15 mouse cellular contexts compared by ENCODE assay signal in the genomic region with DNA sequence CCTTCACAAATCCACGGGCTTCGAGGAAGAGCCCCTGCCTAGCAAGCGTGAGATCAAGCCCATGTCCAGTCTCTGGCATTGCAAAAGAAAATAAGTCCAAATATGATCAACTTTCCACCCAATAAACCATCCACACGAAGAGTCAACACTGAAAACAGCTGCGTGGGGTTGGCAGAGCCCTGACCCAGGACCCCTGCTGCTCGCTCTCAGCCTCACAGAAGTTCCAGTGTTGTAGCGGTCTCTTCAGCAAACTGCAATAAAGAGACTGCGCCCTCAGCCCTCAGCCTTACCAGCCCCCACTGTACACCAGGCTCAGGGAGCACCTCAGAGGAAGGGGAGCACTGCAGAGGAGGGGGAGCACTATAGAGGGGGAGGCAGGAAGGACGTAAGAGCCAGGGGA. TPM values are rescaled to one million over a fixed set of nuclear protein-coding genes. Genes with fewer than 3 reads are reported as not detected.
DNase-seq lines count a peak whose midpoint lies in the region; ATAC-seq and TF ChIP-seq lines count a peak whose summit lies in the region.
"Had no signal": no experiment of that assay in that cellular context is flagged by ENCODE, and none has a peak within 500 bp of the region (broad histone marks: within the 10 kb centered on the region; RNA-seq: fewer than 3 reads in every experiment).

No protein-coding gene starts in this region.

- TF ChIP-seq EP300 in stomach, postnatal 0 days (optimal IDR thresholded peaks at IDR 0.05) = no peak

- WGBS in hindbrain, embryonic 10.5 days = 73% methylated on average over 9 of the region's 9 CpGs
- 67% methylated on average over 9 of the region's 9 CpGs for WGBS in hindbrain, embryonic 11.5 days
- WGBS in stomach, embryonic 16.5 days = 79% methylated on average over 9 of the region's 9 CpGs
- 83% methylated on average over 9 of the region's 9 CpGs for WGBS in stomach, postnatal 0 days
- 60% methylated on average over 9 of the region's 9 CpGs for WGBS in limb, embryonic 13.5 days

- H3K27ac ChIP-seq in hindbrain, embryonic 10.5 days = peak overlapping the region; percentile 0; the same call in 1 of the 2 replicates
- H3K27ac ChIP-seq in hindbrain, embryonic 11.5 days (ENCODE audit: low read depth, low read length) = no peak overlapping the region
- no peak overlapping the region for H3K27ac ChIP-seq in stomach, embryonic 16.5 days (ENCODE audit: low read length)
- no peak overlapping the region for H3K27ac ChIP-seq in stomach, postnatal 0 days (replicated peaks)
- no peak overlapping the region; the same call in 1 of the 2 replicates for H3K27ac ChIP-seq in limb, embryonic 13.5 days
- H3K27ac ChIP-seq: left cerebral cortex, adult 2 months had no signal

- H3K9me3 ChIP-seq in hindbrain, embryonic 10.5 days = no peaks in the 10 kb centered on the region
- no peaks in the 10 kb centered on the region for H3K9me3 ChIP-seq in hindbrain, embryonic 11.5 days (ENCODE audit: control insufficient read depth, low read length)
- no peaks in the 10 kb centered on the region for H3K9me3 ChIP-seq in stomach, embryonic 16.5 days (replicated peaks; ENCODE audit: control insufficient read depth, low read length)
- no peaks in the 10 kb centered on the region for H3K9me3 ChIP-seq in stomach, postnatal 0 days (ENCODE audit: control insufficient read depth, low read length)
- H3K9me3 ChIP-seq in limb, embryonic 13.5 days = no peaks in the 10 kb centered on the region

- no peak overlapping the region; the same call in 1 of the 2 replicates for H3K4me2 ChIP-seq in hindbrain, embryonic 11.5 days (replicated peaks; ENCODE audit: low read depth, low read length)
- no peak overlapping the region for H3K4me2 ChIP-seq in stomach, embryonic 16.5 days (ENCODE audit: low read depth, low read length)
- H3K4me2 ChIP-seq in stomach, postnatal 0 days (replicated peaks; ENCODE audit: low read depth) = no peak overlapping the region
- H3K4me2 ChIP-seq in limb, embryonic 13.5 days (replicated peaks) = peak overlapping the region; percentile 100; the same call in 1 of the 2 replicates

- no peak overlapping the region; the same call in 1 of the 2 replicates for H3K9ac ChIP-seq in hindbrain, embryonic 11.5 days (ENCODE audit: low read depth, low read length)
- 0 out of 2 replicates have a peak overlapping the region, but pooled peaks have one; percentile 0 for H3K9ac ChIP-seq in stomach, embryonic 16.5 days (ENCODE audit: low read length)
- no peak overlapping the region for H3K9ac ChIP-seq in stomach, postnatal 0 days (ENCODE audit: low read length)
- H3K9ac ChIP-seq in limb, embryonic 13.5 days = no peak overlapping the region

- no peaks in the 10 kb centered on the region for H3K27me3 ChIP-seq in hindbrain, embryonic 10.5 days (ENCODE audit: insufficient read depth, poor library complexity, severe bottlenecking)
- H3K27me3 ChIP-seq in hindbrain, embryonic 11.5 days (ENCODE audit: control insufficient read depth, insufficient read depth, low read length) = no peaks in the 10 kb centered on the region
- peaks cover 2% of the 10 kb centered on the region; the same call in 1 of the 2 replicates for H3K27me3 ChIP-seq in stomach, embryonic 16.5 days (ENCODE audit: control insufficient read depth, insufficient read depth, low read length)
- H3K27me3 ChIP-seq in stomach, postnatal 0 days (ENCODE audit: control insufficient read depth, insufficient read depth, low read length) = no peaks in the 10 kb centered on the region
- no peaks in the 10 kb centered on the region for H3K27me3 ChIP-seq in limb, embryonic 13.5 days

- TF ChIP-seq CTCF in stomach, postnatal 0 days (IDR thresholded peaks at IDR 0.05; ENCODE audit: low read depth) = no peak

- H3K4me1 ChIP-seq in hindbrain, embryonic 10.5 days (replicated peaks) = peaks cover 95% of the 10 kb centered on the region
- H3K4me1 ChIP-seq in hindbrain, embryonic 11.5 days (replicated peaks; ENCODE audit: control insufficient read depth, insufficient read depth, low read length) = peaks cover 19% of the 10 kb centered on the region
- H3K4me1 ChIP-seq in stomach, embryonic 16.5 days (ENCODE audit: control insufficient read depth, insufficient read depth, low read length) = peaks cover 26% of the 10 kb centered on the region
- peaks cover 6% of the 10 kb centered on the region; the same call in 1 of the 2 replicates for H3K4me1 ChIP-seq in stomach, postnatal 0 days (replicated peaks; ENCODE audit: control insufficient read depth, insufficient read depth)
- H3K4me1 ChIP-seq in limb, embryonic 13.5 days = peaks cover 71% of the 10 kb centered on the region

- DNase-seq in hindbrain, embryonic 10.5 days (ENCODE audit: low spot score) = no peak
- no peak for DNase-seq in hindbrain, embryonic 11.5 days (ENCODE audit: low spot score)
- no peak for DNase-seq in stomach, postnatal 0 days (ENCODE audit: low spot score)
- DNase-seq in adrenal gland, postnatal 14 days = no peak
- no peak for DNase-seq in adrenal gland, postnatal 25 days
- DNase-seq: adrenal gland, adult 2 months; cerebellum, postnatal 36 days; kidney, adult 9 months; lung, postnatal 36 days; right cerebral cortex, postnatal 25 days; thymus, adult 18-20 months had no signal

- peaks cover 18% of the 10 kb centered on the region for H3K36me3 ChIP-seq in hindbrain, embryonic 10.5 days
- no peaks in the 10 kb centered on the region for H3K36me3 ChIP-seq in hindbrain, embryonic 11.5 days (ENCODE audit: control insufficient read depth, insufficient read depth, low read length)
- H3K36me3 ChIP-seq in stomach, embryonic 16.5 days (ENCODE audit: control insufficient read depth, insufficient read depth, low read length) = no peaks in the 10 kb centered on the region
- H3K36me3 ChIP-seq in stomach, postnatal 0 days (ENCODE audit: control insufficient read depth, insufficient read depth, low read length) = no peaks in the 10 kb centered on the region
- no peaks in the 10 kb centered on the region for H3K36me3 ChIP-seq in limb, embryonic 13.5 days
- H3K36me3 ChIP-seq: G1E had no signal

- peak overlapping the region; percentile 11; the same call in 1 of the 2 replicates for H3K4me3 ChIP-seq in hindbrain, embryonic 10.5 days
- H3K4me3 ChIP-seq in hindbrain, embryonic 11.5 days (ENCODE audit: low read depth, low read length) = no peak overlapping the region
- H3K4me3 ChIP-seq in stomach, embryonic 16.5 days (replicated peaks; ENCODE audit: low read length) = no peak overlapping the region
- no peak overlapping the region for H3K4me3 ChIP-seq in stomach, postnatal 0 days (ENCODE audit: low read depth, low read length)
- no peak overlapping the region for H3K4me3 ChIP-seq in limb, embryonic 13.5 days
- H3K4me3 ChIP-seq: left cerebral cortex, adult 2 months had no signal

- no peak for ATAC-seq in hindbrain, embryonic 11.5 days (ENCODE audit: low FRiP score)
- ATAC-seq in stomach, embryonic 16.5 days (ENCODE audit: insufficient read depth, low FRiP score) = no peak
- no peak for ATAC-seq in stomach, postnatal 0 days (ENCODE audit: low FRiP score, low TSS enrichment)
- no peak for ATAC-seq in limb, embryonic 13.5 days (ENCODE audit: low FRiP score, low read depth)

RNA-seq across cellular contexts. Expression of gene Tbc1d16, which starts 2.7 kb away (rescaled TPM):
- polyA plus RNA-seq in hindbrain, embryonic 10.5 days (2016; fragmentation: Nextera tagmentation; extraction: Ambion mirVana) = 29.5 and 37.9 TPM in 2 replicates
- 16.9 and 20.7 TPM in 2 replicates for polyA plus RNA-seq in hindbrain, embryonic 11.5 days (2014; fragmentation: Nextera tagmentation; extraction: Ambion mirVana)
- polyA plus RNA-seq in stomach, embryonic 16.5 days (2015; fragmentation: Nextera tagmentation; extraction: Ambion mirVana) = 13.6 and 14.8 TPM in 2 replicates
- 4.8 and 6.3 TPM in 2 replicates for polyA plus RNA-seq in stomach, postnatal 0 days (2015; fragmentation: Nextera tagmentation; extraction: Ambion mirVana)
- polyA plus RNA-seq in limb, embryonic 13.5 days (2015; fragmentation: Nextera tagmentation; extraction: Ambion mirVana) = 25.1 and 27.2 TPM in 2 replicates
- 18.1 and 18.7 TPM in 2 replicates for total RNA-seq in adrenal gland, postnatal 14 days (2021)
- 12.7 and 14.3 TPM in 2 replicates for total RNA-seq in adrenal gland, postnatal 25 days (2021)
- polyA plus RNA-seq: G1E had no signal

RNA-seq across cellular contexts. Expression of gene Ccdc40, which starts 2.7 kb away (rescaled TPM):
- 20.0 and 21.3 TPM in 2 replicates for polyA plus RNA-seq in hindbrain, embryonic 10.5 days (2016; fragmentation: Nextera tagmentation; extraction: Ambion mirVana)
- 16.5 and 19.3 TPM in 2 replicates for polyA plus RNA-seq in hindbrain, embryonic 11.5 days (2014; fragmentation: Nextera tagmentation; extraction: Ambion mirVana)
- 2.3 and 2.4 TPM in 2 replicates for polyA plus RNA-seq in stomach, embryonic 16.5 days (2015; fragmentation: Nextera tagmentation; extraction: Ambion mirVana)
- 0.92 and 1.2 TPM in 2 replicates for polyA plus RNA-seq in stomach, postnatal 0 days (2015; fragmentation: Nextera tagmentation; extraction: Ambion mirVana)
- 4.8 and 6.8 TPM in 2 replicates for polyA plus RNA-seq in limb, embryonic 13.5 days (2015; fragmentation: Nextera tagmentation; extraction: Ambion mirVana)
- total RNA-seq in adrenal gland, postnatal 14 days (2021) = 0.44 and 0.45 TPM in 2 replicates
- 0.29 and 1.7 TPM in 2 replicates for total RNA-seq in adrenal gland, postnatal 25 days (2021)
- polyA plus RNA-seq: G1E had no signal

RNA-seq across cellular contexts. Expression of gene Gaa, which starts 42.1 kb away (rescaled TPM):
- polyA plus RNA-seq in hindbrain, embryonic 10.5 days (2016; fragmentation: Nextera tagmentation; extraction: Ambion mirVana) = 28.3 and 35.5 TPM in 2 replicates
- polyA plus RNA-seq in hindbrain, embryonic 11.5 days (2014; fragmentation: Nextera tagmentation; extraction: Ambion mirVana) = 12.6 and 15.3 TPM in 2 replicates
- polyA plus RNA-seq in stomach, embryonic 16.5 days (2015; fragmentation: Nextera tagmentation; extraction: Ambion mirVana) = 74.7 and 85.1 TPM in 2 replicates
- 30.8 and 35.5 TPM in 2 replicates for polyA plus RNA-seq in stomach, postnatal 0 days (2015; fragmentation: Nextera tagmentation; extraction: Ambion mirVana)
- 67.1 and 69.9 TPM in 2 replicates for polyA plus RNA-seq in limb, embryonic 13.5 days (2015; fragmentation: Nextera tagmentation; extraction: Ambion mirVana)
- total RNA-seq in adrenal gland, postnatal 14 days (2021) = 78.3 and 81.3 TPM in 2 replicates
- total RNA-seq in adrenal gland, postnatal 25 days (2021) = 101 and 102 TPM in 2 replicates
